Mouse (Mus musculus) limb, embryonic 14.5 days (tissue): ENCODE measurements at regions not wholly inside any gene's neighbourhood (a gene's known extent, or its start where the extent isn't known, plus 50 kb on each side); places are given as distances from the start of the nearest gene placed in this dataset.

Source experiments
- ATAC-seq: fragments of 200-750 bp; cut with Nextera tagmentation; 2 replicates; pipeline ENCODE4 v1.8.0; 2017; ENCODE audit warnings: low read depth, moderate number of reproducible peaks, moderate TSS enrichment; ENCODE audit not compliant: low FRiP score
- DNase-seq: peaks from one replicate; pipeline ENCODE4 v3.0.0-alpha.2; 2015; ENCODE audit warnings: low spot score
- H3K27ac ChIP-seq: fragments of 300-500 bp; sonication (generic); replicated peaks from 2 replicates; pipeline ENCODE4 v1.5.1; 2014; ENCODE audit warnings: low read depth, mild to moderate bottlenecking, low read length, moderate library complexity, mixed read lengths
- H3K27me3 ChIP-seq: fragments of 300-500 bp; sonication (generic); 2 replicates; pipeline ENCODE4 v1.6.1; 2014; ENCODE audit warnings: low read length, mixed read lengths; ENCODE audit not compliant: control insufficient read depth, insufficient read depth
- H3K36me3 ChIP-seq: fragments of 300-500 bp; sonication (generic); 2 replicates; pipeline ENCODE4 v1.6.1; 2014; ENCODE audit warnings: mild to moderate bottlenecking, low read length, moderate library complexity, mixed read lengths; ENCODE audit not compliant: control insufficient read depth, insufficient read depth
- H3K4me1 ChIP-seq: fragments of 300-500 bp; sonication (generic); 2 replicates; pipeline ENCODE4 v1.6.1; 2014; ENCODE audit warnings: antibody characterized with exemption, low read length, mixed read lengths; ENCODE audit not compliant: control insufficient read depth, insufficient read depth
- H3K4me2 ChIP-seq: fragments of 300-500 bp; sonication (generic); replicated peaks from 2 replicates; pipeline ENCODE4 v1.6.1; 2014; ENCODE audit warnings: low read depth, mild to moderate bottlenecking, low read length, moderate library complexity; ENCODE audit not compliant: severe bottlenecking
- H3K4me3 ChIP-seq: fragments of 300-500 bp; sonication (generic); replicated peaks from 2 replicates; pipeline ENCODE4 v1.5.1; 2014; ENCODE audit warnings: low read length
- H3K9ac ChIP-seq: fragments of 300-500 bp; sonication (generic); 2 replicates; pipeline ENCODE4 v1.6.1; 2014; ENCODE audit warnings: mild to moderate bottlenecking, low read depth, low read length, moderate library complexity; ENCODE audit not compliant: severe bottlenecking
- H3K9me3 ChIP-seq: fragments of 300-500 bp; sonication (generic); 2 replicates; pipeline ENCODE4 v1.6.1; 2016; ENCODE audit warnings: low read length; ENCODE audit not compliant: control insufficient read depth
- POLR2A ChIP-seq: fragments of 200-500 bp; IDR thresholded peaks from 2 replicates; pipeline ENCODE4 v1.8.0; 2012; ENCODE audit warnings: inconsistent platforms, mild to moderate bottlenecking, moderate library complexity, borderline replicate concordance; ENCODE audit not compliant: insufficient read depth, insufficient read length; ENCODE audit errors: extremely low read depth
- WGBS: fragments of 180-500 bp; shearing (Covaris S2); extraction: QIAGEN DNeasy Blood & Tissue Kit; methylation state at CpG from one replicate; pipeline ENCODE4 v1.1.7; 2014; 5-methylcytosine and 5-hydroxymethylcytosine counted together

GRCm38 (mm10) chr5:53361295-53361694 is 94.4 kb downstream of the Smim20 start:
- no peak for TF ChIP-seq POLR2A
- Histone ChIP-seq H3K27me3 (no peaks in the 10 kb centered on the region), H3K36me3 (no peaks in the 10 kb centered on the region), H3K9ac (no peak overlapping the region), H3K4me3 (no peak overlapping the region), H3K9me3 (no peaks in the 10 kb centered on the region), H3K4me1 (peaks cover 7% of the 10 kb centered on the region; the same call in 1 of the 2 replicates), H3K27ac (no peak overlapping the region), H3K4me2 (no peak overlapping the region)
- DNase-seq (no peak), ATAC-seq (no peak)
- WGBS: 79% methylated on average over 6 of the region's 6 CpGs

DNA sequence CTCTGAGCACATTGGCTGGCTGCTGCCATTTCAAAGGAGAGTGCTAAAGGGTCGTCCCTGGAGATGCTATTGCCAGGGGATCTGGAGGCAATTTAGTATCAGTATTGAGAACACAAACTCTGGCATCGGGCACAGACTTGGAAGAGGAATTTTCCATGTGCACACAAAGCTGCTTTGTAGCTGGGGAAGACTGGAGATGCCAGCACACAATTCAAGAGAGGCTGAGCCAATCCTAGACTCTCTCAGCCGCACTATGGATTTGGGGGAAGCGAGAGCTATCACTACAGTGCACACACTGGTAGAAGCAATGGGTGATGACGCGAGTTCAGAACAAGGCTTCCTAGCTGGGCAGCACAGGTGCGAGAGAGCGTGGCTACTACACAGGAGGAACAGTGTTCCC is 97.0 kb downstream of the Smim20 start:
- no peak for DNase-seq
- no peak for TF ChIP-seq POLR2A
- ATAC-seq: no peak
- Histone ChIP-seq H3K4me1 (peaks cover 16% of the 10 kb centered on the region; the same call in 1 of the 2 replicates), H3K36me3 (no peaks in the 10 kb centered on the region), H3K4me2 (no peak overlapping the region), H3K9me3 (no peaks in the 10 kb centered on the region), H3K4me3 (no peak overlapping the region), H3K27ac (no peak overlapping the region), H3K27me3 (no peaks in the 10 kb centered on the region), H3K9ac (no peak overlapping the region)
- WGBS: 70% methylated on average over 8 of the region's 8 CpGs

- no peak overlapping the region for H3K9ac ChIP-seq
- no peaks in the 10 kb centered on the region for H3K36me3 ChIP-seq
- H3K4me2 ChIP-seq: no peak overlapping the region
- no peaks in the 10 kb centered on the region for H3K27me3 ChIP-seq
- DNase-seq (no peak), ATAC-seq (no peak)
- H3K4me3 ChIP-seq: no peak overlapping the region
- peaks cover 16% of the 10 kb centered on the region; the same call in 1 of the 2 replicates for H3K4me1 ChIP-seq
- H3K27ac ChIP-seq: no peak overlapping the region
- TF ChIP-seq POLR2A: no peak
- WGBS: 46% methylated on average over 6 of the region's 6 CpGs
- no peaks in the 10 kb centered on the region for H3K9me3 ChIP-seq
Measured at GRCm38 (mm10) chr5:53366882-53367561, 98.9 kb upstream of the Rbpj start.

GRCm38 (mm10) chr5:53370272-53370671 is 95.7 kb upstream of the Rbpj start:
- H3K9ac ChIP-seq: no peak overlapping the region
- ATAC-seq: no peak
- TF ChIP-seq POLR2A: no peak
- H3K36me3 ChIP-seq: no peaks in the 10 kb centered on the region
- no peaks in the 10 kb centered on the region for H3K27me3 ChIP-seq
- no peak for DNase-seq
- peaks cover 20% of the 10 kb centered on the region; the same call in 1 of the 2 replicates for H3K4me1 ChIP-seq
- 94% methylated on average over 7 of the region's 7 CpGs for WGBS
- H3K27ac ChIP-seq: no peak overlapping the region
- no peaks in the 10 kb centered on the region for H3K9me3 ChIP-seq
- no peak overlapping the region for H3K4me2 ChIP-seq
- no peak overlapping the region for H3K4me3 ChIP-seq

DNA sequence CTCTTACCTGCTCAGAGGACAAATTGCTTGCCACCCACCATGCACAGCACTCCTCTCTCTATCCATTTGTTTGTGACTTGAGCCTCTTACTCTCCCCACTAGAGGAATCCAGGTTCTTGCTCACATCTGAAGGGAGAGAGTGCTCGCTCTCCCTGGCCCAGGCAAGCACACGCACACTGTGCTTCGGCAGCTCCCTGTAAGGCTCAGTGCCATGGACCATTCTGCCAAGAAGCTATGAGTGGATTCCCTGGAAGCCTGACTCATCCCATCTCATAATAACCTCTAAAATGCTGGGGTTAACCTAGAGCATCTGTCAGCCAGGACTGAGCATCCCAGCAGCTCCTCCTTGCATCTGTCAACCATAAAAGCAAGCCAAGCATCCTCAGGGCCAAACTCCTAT is 94.3 kb upstream of the Rbpj start:
- Histone ChIP-seq H3K4me1 (peaks cover 14% of the 10 kb centered on the region), H3K4me3 (no peak overlapping the region), H3K4me2 (no peak overlapping the region), H3K36me3 (no peaks in the 10 kb centered on the region), H3K9ac (no peak overlapping the region), H3K27me3 (no peaks in the 10 kb centered on the region), H3K9me3 (no peaks in the 10 kb centered on the region), H3K27ac (no peak overlapping the region)
- DNase-seq: no peak
- no peak; the same call in 1 of the 2 replicates for ATAC-seq
- 75% methylated on average over 3 of the region's 3 CpGs for WGBS
- no peak for TF ChIP-seq POLR2A

- Histone ChIP-seq H3K9me3 (no peaks in the 10 kb centered on the region), H3K9ac (no peak overlapping the region), H3K4me1 (peaks cover 17% of the 10 kb centered on the region), H3K27ac (no peak overlapping the region), H3K4me3 (no peak overlapping the region), H3K36me3 (no peaks in the 10 kb centered on the region), H3K4me2 (no peak overlapping the region), H3K27me3 (no peaks in the 10 kb centered on the region)
- no peak for ATAC-seq
- no peak for DNase-seq
- no peak for TF ChIP-seq POLR2A
- 31% methylated on average over 2 of the region's 2 CpGs for WGBS
Measured at GRCm38 (mm10) chr5:53373315-53373714, 92.6 kb upstream of the Rbpj start.
